Mouse (Mus musculus) E14TG2a.4 (cell line): ENCODE data around the gene Gm1140.
"Not testable (repeated sequence)": the region's sequence is repeated elsewhere in the genome, so short reads cannot be mapped to it uniquely, and the experiment has no call there.

ENCODE experiments used
- H3K27me3 ChIP-seq: 2 replicates; pipeline ENCODE4 v1.6.1; 2014; ENCODE audit warnings: low read length, control low read depth; ENCODE audit not compliant: insufficient read depth
- H3K36me3 ChIP-seq: 2 replicates; pipeline ENCODE4 v1.6.1; 2014; ENCODE audit warnings: low read length, control low read depth; ENCODE audit not compliant: insufficient read depth
- H3K4me1 ChIP-seq: replicated peaks from 2 replicates; pipeline ENCODE4 v1.6.1; 2014; ENCODE audit warnings: low read depth, low read length, control low read depth
- H3K4me3 ChIP-seq: replicated peaks from 2 replicates; pipeline ENCODE4 v1.5.1; 2014; ENCODE audit warnings: mild to moderate bottlenecking, low read length
- H3K9me3 ChIP-seq: 2 replicates; pipeline ENCODE4 v1.6.1; 2014; ENCODE audit warnings: low read length, control low read depth

The Gm1140 gene

GRCm38 (mm10) chrX:67693462-67693861 is at the start of gene Gm1140:
Gene Gm1140 (minus strand): TSS chrX:67693562.
- not testable (repeated sequence) for H3K4me1 ChIP-seq, H3K4me3 ChIP-seq, H3K36me3 ChIP-seq, H3K27me3 ChIP-seq, H3K9me3 ChIP-seq

GRCm38 (mm10) chrX:67695398-67695797 is 2.0 kb upstream of the Gm1140 start, which contains the start of gene Gm14692:
Gene Gm14692 (plus strand): TSS chrX:67695698.
- H3K9me3 ChIP-seq, H3K4me1 ChIP-seq: not testable (repeated sequence)

More at GRCm38 (mm10) chrX:67695398-67695797, 2.0 kb upstream of the Gm1140 start, which contains the start of gene Gm14692:
- H3K4me3 ChIP-seq, H3K27me3 ChIP-seq, H3K36me3 ChIP-seq: not testable (repeated sequence)
